Mouse (Mus musculus): ENCODE results near the gene Nfic. TPM values are rescaled to one million over a fixed set of nuclear protein-coding genes. Genes with fewer than 3 reads are reported as not detected.

The Nfic gene
- polyA plus RNA-seq, 1 experiment = 26.7 TPM

DNA sequence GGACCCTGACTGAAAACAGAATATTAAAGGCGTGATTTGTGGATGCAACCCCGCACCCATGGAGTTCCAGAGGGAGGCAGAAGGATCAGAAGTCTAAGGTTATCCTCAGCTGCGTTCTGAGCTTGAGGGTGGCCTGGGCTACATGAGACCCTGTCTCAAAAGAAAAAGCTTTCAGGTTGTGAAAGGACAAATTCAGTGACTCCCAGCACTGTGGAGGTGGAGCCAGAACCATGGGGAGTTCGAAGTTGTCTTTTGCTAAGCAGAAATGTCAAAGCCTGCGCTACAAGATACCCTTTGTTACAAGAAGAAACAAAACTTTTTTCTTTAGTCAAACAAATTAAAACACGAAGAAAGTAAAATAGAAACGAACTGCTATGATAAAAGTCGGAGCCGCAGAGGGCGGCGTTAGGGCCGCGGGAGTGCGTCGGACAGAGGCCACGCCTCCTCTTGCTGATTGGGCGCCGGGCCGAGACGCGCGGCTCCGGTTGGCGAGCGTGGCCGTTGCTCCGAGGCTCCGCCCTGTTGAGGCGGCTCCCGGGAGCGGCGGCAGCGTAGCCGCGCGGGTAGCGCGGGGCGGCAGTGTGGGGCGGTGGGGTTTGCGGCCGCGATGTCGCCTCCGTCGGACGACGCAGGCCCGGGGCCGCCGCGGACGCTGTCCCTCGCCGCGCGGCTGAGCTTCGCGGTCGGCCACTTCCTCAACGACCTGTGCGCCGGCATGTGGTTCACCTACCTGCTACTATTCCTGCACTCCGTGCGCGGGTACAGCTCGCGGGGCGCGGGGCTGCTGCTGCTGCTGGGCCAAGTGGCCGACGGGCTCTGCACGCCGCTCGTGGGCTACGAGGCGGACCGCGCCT is 98.2 kb downstream of the Nfic start, which contains the start of gene Mfsd12:
Gene Mfsd12, plus strand, starts transcription at position 501 of the 854 bp plus-strand sequence.
- Histone ChIP-seq H3K4me1 (replicated peaks; ENCODE audit: control insufficient read depth, insufficient read depth, low read length) (peaks cover 34% of the 10 kb centered on the region), H3K4me3 (ENCODE audit: control insufficient read depth, insufficient read depth, low read length) (peak within 1 kb of the TSS; percentile 64), H3K27ac (ENCODE audit: control insufficient read depth, insufficient read depth, low read length) (peak within 1 kb of the TSS; percentile 48; the same call in 1 of the 2 replicates), H3K27me3 (ENCODE audit: control insufficient read depth, insufficient read depth, low read length) (no peaks in the 10 kb centered on the region), H3K36me3 (ENCODE audit: control insufficient read depth, insufficient read depth, low read length) (no peaks in the 10 kb centered on the region)
- peak; percentile 74 for TF ChIP-seq POLR2A (IDR thresholded peaks at IDR 0.05; ENCODE audit: control insufficient read depth, extremely low read depth, insufficient read depth, low read length, poor library complexity)
- TF ChIP-seq CTCF (IDR thresholded peaks at IDR 0.05; ENCODE audit: borderline replicate concordance, control insufficient read depth, extremely low read depth, insufficient read depth, low read length, poor library complexity) = peak; percentile 68; the same call in 1 of the 2 replicates
- DNase-seq = peak; percentile 89
- WGBS = 2% methylated on average over 79 of the region's 79 CpGs

DNA sequence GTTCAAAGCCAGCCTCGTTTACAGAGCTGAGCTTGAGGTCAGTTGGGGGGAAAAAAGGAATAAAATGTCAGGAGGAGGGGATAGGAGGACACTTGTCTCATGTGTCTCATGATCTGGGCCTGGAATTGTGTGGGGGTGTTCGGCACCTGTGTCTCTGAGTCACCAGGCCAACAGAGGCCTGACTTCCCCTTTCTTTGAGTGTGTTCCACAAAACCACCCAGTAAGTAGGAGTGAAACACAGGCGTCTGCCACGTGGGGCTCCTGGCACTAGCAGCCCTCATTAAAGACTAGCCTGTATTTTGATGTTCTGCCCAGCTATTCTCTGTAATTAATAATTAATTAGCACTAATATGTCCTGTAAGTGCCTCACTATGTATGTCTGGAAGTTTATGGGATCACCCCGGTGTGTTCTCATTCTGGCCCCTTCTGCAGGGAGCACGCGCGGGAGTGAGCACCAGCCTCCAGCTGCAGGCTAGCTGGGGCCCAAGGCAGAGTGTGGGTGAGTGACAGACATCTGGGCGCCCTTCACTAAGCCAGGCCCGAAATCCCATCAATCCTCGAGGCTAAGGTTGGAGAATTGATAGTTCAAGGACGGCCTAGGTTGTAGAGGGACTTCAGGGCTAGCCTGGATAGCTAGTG is 99.0 kb downstream of the Nfic start:
- peaks cover 41% of the 10 kb centered on the region for H3K4me1 ChIP-seq (replicated peaks; ENCODE audit: control insufficient read depth, insufficient read depth, low read length)
- H3K36me3 ChIP-seq (ENCODE audit: control insufficient read depth, insufficient read depth, low read length) = no peaks in the 10 kb centered on the region
- TF ChIP-seq CTCF (IDR thresholded peaks at IDR 0.05; ENCODE audit: borderline replicate concordance, control insufficient read depth, extremely low read depth, insufficient read depth, low read length, poor library complexity) (no peak), POLR2A (IDR thresholded peaks at IDR 0.05; ENCODE audit: control insufficient read depth, extremely low read depth, insufficient read depth, low read length, poor library complexity) (no peak)
- WGBS = 17% methylated on average over 12 of the region's 12 CpGs
- DNase-seq = no peak
- H3K27me3 ChIP-seq (ENCODE audit: control insufficient read depth, insufficient read depth, low read length) = no peaks in the 10 kb centered on the region
- H3K4me3 ChIP-seq (ENCODE audit: control insufficient read depth, insufficient read depth, low read length) = peak overlapping the region; percentile 64
- H3K27ac ChIP-seq (ENCODE audit: control insufficient read depth, insufficient read depth, low read length) = peak overlapping the region; percentile 48; the same call in 1 of the 2 replicates

DNA sequence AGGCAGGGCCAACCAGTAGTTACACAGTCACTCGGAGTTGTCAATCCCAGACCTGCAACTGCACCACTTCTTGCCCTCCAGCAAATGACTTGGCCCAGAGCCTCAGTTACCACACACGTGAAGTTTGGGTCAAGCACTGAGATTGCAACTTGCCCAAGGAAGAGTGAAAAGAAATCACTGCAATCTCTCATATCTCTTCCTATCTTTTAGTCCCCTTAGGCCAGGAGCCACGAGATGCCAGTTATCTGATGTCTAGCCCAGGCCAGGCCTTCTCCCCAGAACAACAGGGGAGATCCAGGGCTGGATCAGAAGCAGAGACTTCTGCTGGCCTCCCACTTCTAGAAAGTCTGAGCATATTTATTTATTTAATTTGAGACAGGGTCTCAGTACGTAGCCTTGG is 99.9 kb downstream of the Nfic start:
- no peak for TF ChIP-seq CTCF (IDR thresholded peaks at IDR 0.05; ENCODE audit: borderline replicate concordance, control insufficient read depth, extremely low read depth, insufficient read depth, low read length, poor library complexity)
- TF ChIP-seq POLR2A (IDR thresholded peaks at IDR 0.05; ENCODE audit: control insufficient read depth, extremely low read depth, insufficient read depth, low read length, poor library complexity) = no peak
- H3K27me3 ChIP-seq (ENCODE audit: control insufficient read depth, insufficient read depth, low read length) = no peaks in the 10 kb centered on the region
- H3K36me3 ChIP-seq (ENCODE audit: control insufficient read depth, insufficient read depth, low read length) = no peaks in the 10 kb centered on the region
- H3K4me1 ChIP-seq (replicated peaks; ENCODE audit: control insufficient read depth, insufficient read depth, low read length) = peaks cover 41% of the 10 kb centered on the region
- WGBS = 90% methylated on average over 4 of the region's 4 CpGs
- no peak overlapping the region for H3K27ac ChIP-seq (ENCODE audit: control insufficient read depth, insufficient read depth, low read length)
- H3K4me3 ChIP-seq (ENCODE audit: control insufficient read depth, insufficient read depth, low read length) = no peak overlapping the region
- DNase-seq = no peak

DNA sequence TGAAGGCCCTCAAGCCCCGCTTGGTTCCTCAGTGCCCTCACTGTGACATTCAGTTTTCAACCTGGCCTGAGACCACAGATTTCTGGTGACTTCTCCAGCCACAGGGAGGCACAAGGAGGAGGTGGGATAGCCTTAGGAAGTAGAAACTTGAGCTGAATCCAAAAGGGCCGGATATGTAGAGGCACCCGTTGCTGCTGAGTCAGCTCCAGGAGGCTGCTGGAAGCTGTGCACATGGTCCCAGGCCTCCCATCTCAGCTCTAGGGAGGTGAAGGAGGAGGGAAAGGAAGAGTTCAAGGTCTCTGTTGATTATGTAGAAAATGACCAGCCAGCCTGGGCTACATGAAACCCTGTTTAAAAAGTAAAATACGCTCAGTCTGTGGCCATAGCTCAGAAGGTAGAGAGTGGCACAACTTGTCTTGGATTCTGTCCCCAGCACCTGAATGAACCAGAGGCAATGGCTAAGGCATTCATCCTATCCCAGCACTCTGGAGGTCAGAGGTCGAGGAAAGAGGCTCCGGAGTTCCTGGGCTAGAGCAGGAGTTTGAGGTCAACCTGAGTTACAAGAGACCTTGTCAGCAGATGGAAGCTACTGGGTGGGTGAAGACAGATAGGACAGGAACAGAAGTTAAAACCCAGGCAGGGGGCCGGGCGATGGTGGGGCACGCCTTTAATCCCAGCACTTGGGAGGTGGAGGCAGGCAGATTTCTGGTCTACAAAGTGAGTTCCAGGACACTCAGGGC is 100.5 kb downstream of the Nfic start:
- Histone ChIP-seq H3K4me3 (ENCODE audit: control insufficient read depth, insufficient read depth, low read length) (no peak overlapping the region), H3K27ac (ENCODE audit: control insufficient read depth, insufficient read depth, low read length) (no peak overlapping the region), H3K4me1 (replicated peaks; ENCODE audit: control insufficient read depth, insufficient read depth, low read length) (peaks cover 41% of the 10 kb centered on the region), H3K36me3 (ENCODE audit: control insufficient read depth, insufficient read depth, low read length) (no peaks in the 10 kb centered on the region), H3K27me3 (ENCODE audit: control insufficient read depth, insufficient read depth, low read length) (no peaks in the 10 kb centered on the region)
- no peak for TF ChIP-seq POLR2A (IDR thresholded peaks at IDR 0.05; ENCODE audit: control insufficient read depth, extremely low read depth, insufficient read depth, low read length, poor library complexity)
- no peak for TF ChIP-seq CTCF (IDR thresholded peaks at IDR 0.05; ENCODE audit: borderline replicate concordance, control insufficient read depth, extremely low read depth, insufficient read depth, low read length, poor library complexity)
- no peak for DNase-seq
- WGBS = 92% methylated on average over 9 of the region's 9 CpGs

DNA sequence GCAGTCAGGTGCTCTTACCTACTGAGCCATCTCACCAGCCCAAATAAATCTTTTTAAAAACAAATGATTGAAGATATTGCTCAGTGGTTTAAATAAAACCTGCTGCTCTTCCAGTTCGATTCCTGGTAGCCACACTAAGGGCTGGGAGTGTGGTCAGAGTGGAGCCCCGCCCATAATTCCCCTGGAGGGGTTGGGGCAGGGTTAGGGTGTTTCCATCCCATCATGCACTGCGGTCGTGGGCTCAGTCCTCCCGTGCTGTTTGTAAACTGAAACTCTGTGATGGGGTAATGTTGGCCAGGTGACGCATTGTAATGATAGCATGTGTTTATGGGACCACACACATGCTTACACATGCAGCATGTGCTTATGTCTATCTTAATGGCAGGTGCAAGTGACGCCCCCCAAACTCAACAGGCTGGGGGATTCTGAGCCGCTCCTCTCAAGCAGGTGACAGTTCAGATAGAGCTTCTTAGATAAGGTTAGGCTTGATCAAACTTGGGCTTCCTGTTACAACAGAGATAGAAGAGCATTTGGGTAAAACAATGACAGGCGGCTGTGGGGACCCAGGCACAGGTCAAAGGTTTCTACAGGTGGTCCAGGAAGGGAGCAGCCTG is 103.7 kb downstream of the Nfic start:
- H3K36me3 ChIP-seq (ENCODE audit: control insufficient read depth, insufficient read depth, low read length) = no peaks in the 10 kb centered on the region
- H3K27me3 ChIP-seq (ENCODE audit: control insufficient read depth, insufficient read depth, low read length) = no peaks in the 10 kb centered on the region
- DNase-seq = peak; percentile 76
- H3K27ac ChIP-seq (ENCODE audit: control insufficient read depth, insufficient read depth, low read length) = peak overlapping the region; percentile 84
- peaks cover 36% of the 10 kb centered on the region for H3K4me1 ChIP-seq (replicated peaks; ENCODE audit: control insufficient read depth, insufficient read depth, low read length)
- TF ChIP-seq CTCF (IDR thresholded peaks at IDR 0.05; ENCODE audit: borderline replicate concordance, control insufficient read depth, extremely low read depth, insufficient read depth, low read length, poor library complexity) (no peak), POLR2A (IDR thresholded peaks at IDR 0.05; ENCODE audit: control insufficient read depth, extremely low read depth, insufficient read depth, low read length, poor library complexity) (no peak)
- H3K4me3 ChIP-seq (ENCODE audit: control insufficient read depth, insufficient read depth, low read length) = peak overlapping the region; percentile 14; the same call in 1 of the 2 replicates
- 8% methylated on average over 9 of the region's 9 CpGs for WGBS

Data from thymus, adult 2 months (tissue).